Comparison of ENCODE assay signal across 9 mouse cellular contexts in genomic region chr11:115224889-115225288, GRCm38 (mm10). TPM values are rescaled to one million over a fixed set of nuclear protein-coding genes. Genes with fewer than 3 reads are reported as not detected.
DNase-seq lines count a peak whose midpoint lies in the region; TF ChIP-seq lines count a peak whose summit lies in the region.
"Had no signal": no experiment of that assay in that cellular context is flagged by ENCODE, and none has a peak within 500 bp of the region (broad histone marks: within the 10 kb centered on the region; RNA-seq: fewer than 3 reads in every experiment).

No protein-coding gene starts in this region.

- no peak overlapping the region for H3K9ac ChIP-seq in CH12.LX (ENCODE audit: insufficient read depth, low read depth)
- H3K9ac ChIP-seq: liver, embryonic 13.5 days had no signal

- peak; percentile 36 for DNase-seq in kidney, adult 9 months
- no peak for DNase-seq in kidney, adult 11 months
- DNase-seq in CH12.LX (ENCODE audit: extremely low read depth), result peak; percentile 74
- peak; percentile 47 to 56 for DNase-seq in adrenal gland, adult 18-20 months (ENCODE audit: low spot score in 2 of 2)
- peak; percentile 49 for DNase-seq in embryo, embryonic 11.5 days (ENCODE audit: low read depth, low spot score)
- DNase-seq in kidney, postnatal 36 days, result peak; percentile 29 to 79
- DNase-seq in urinary bladder, postnatal 36 days (ENCODE audit: low spot score in 2 of 2), result no peak
- DNase-seq: liver, embryonic 13.5 days had no signal

- dilution Hi-C loops in CH12.LX (cut with MboI; ENCODE audit: extremely low pct_ligation_motif_present, extremely low pct_unique_long_range_greater_than_20kb, low sequenced_read_pairs), result no loop called here

- no peak overlapping the region for H3K4me2 ChIP-seq in CH12.LX (ENCODE audit: insufficient read depth, low read depth, poor library complexity, severe bottlenecking)
- H3K4me2 ChIP-seq: liver, embryonic 13.5 days had no signal

- no peaks in the 10 kb centered on the region for H3K9me3 ChIP-seq in CH12.LX (replicated peaks; ENCODE audit: low read length)
- H3K9me3 ChIP-seq: liver, embryonic 13.5 days had no signal

- in situ Hi-C loops in CH12.LX (cut with MboI; ENCODE audit: low pct_ligation_motif_present, low pct_unique_long_range_greater_than_20kb, low sequenced_read_pairs), result no loop called here

- no peak for TF ChIP-seq EP300 in CH12.LX (IDR thresholded peaks at IDR 0.05; ENCODE audit: low read length)

- no peak overlapping the region for H3K4me3 ChIP-seq in CH12.LX (replicated peaks in 1 of 3; ENCODE audit: low read depth in 2 of 3, low read length in 2 of 3, poor library complexity in 1 of 3)
- no peak overlapping the region for H3K4me3 ChIP-seq in olfactory bulb, adult 2 months (ENCODE audit: insufficient read depth, low read depth, low read length)
- H3K4me3 ChIP-seq: liver, embryonic 13.5 days had no signal

- no peaks in the 10 kb centered on the region for H3K79me2 ChIP-seq in CH12.LX (replicated peaks; ENCODE audit: control insufficient read depth, extremely low read depth, insufficient read depth, poor library complexity, severe bottlenecking)

- H3K27me3 ChIP-seq in CH12.LX (replicated peaks), result no peaks in the 10 kb centered on the region
- H3K27me3 ChIP-seq: liver, embryonic 13.5 days had no signal

- H3K36me3 ChIP-seq in CH12.LX (replicated peaks in 1 of 2; ENCODE audit: control insufficient read depth in 1 of 2, insufficient read depth in 1 of 2, low read length in 1 of 2), result peaks cover 11 to 61% of the 10 kb centered on the region in 2 experiments
- H3K36me3 ChIP-seq: liver, embryonic 13.5 days had no signal

- peak; percentile 79 for TF ChIP-seq RAD21 in CH12.LX (IDR thresholded peaks at IDR 0.05; ENCODE audit: low read depth, low read length)

- no peak overlapping the region for H3K27ac ChIP-seq in CH12.LX (ENCODE audit: insufficient read depth, low read depth)
- H3K27ac ChIP-seq in olfactory bulb, adult 2 months (ENCODE audit: insufficient read depth, low read depth, low read length), result 0 out of 2 replicates have a peak overlapping the region, but pooled peaks have one; percentile 40
- H3K27ac ChIP-seq: liver, embryonic 13.5 days had no signal

- 47% methylated on average over 8 of the region's 8 CpGs for WGBS in olfactory bulb, adult 2 months

- TF ChIP-seq CTCF in CH12.LX (conservative IDR thresholded peaks at IDR 0.05 in 1 of 2, IDR thresholded peaks at IDR 0.05 in 1 of 2; ENCODE audit: low read depth in 2 of 2, low read length in 2 of 2), result peak; percentile 71 to 96; a peak in 3 of 4 replicates
- peak; percentile 58 for TF ChIP-seq CTCF in olfactory bulb, adult 2 months (IDR thresholded peaks at IDR 0.05; ENCODE audit: insufficient read depth, low read depth, low read length)

- no peak for TF ChIP-seq POLR2A in CH12.LX (IDR thresholded peaks at IDR 0.05; ENCODE audit: low read depth, low read length)
- no peak for TF ChIP-seq POLR2A in olfactory bulb, adult 2 months (IDR thresholded peaks at IDR 0.05; ENCODE audit: insufficient read depth, low read depth, low read length)

- H3K4me1 ChIP-seq in CH12.LX (ENCODE audit: control insufficient read depth in 1 of 2, insufficient read depth in 2 of 2), result peaks cover 9 to 56% of the 10 kb centered on the region in 2 experiments
- peaks cover 60% of the 10 kb centered on the region for H3K4me1 ChIP-seq in olfactory bulb, adult 2 months (ENCODE audit: control insufficient read depth, insufficient read depth, low read length)

TF ChIP-seq in CH12.LX, 34 proteins besides CTCF, POLR2A, EP300 and RAD21:
- TF ChIP-seq SMC3 (IDR thresholded peaks at IDR 0.05; ENCODE audit: low read depth, low read length), result peak; percentile 90
- peak; percentile 28; the same call in 1 of the 2 replicates for TF ChIP-seq NELFE (IDR thresholded peaks at IDR 0.05; ENCODE audit: low read depth, low read length)
- no peak for TF ChIP-seq MAX (IDR thresholded peaks at IDR 0.05; ENCODE audit: low read length)
TF ChIP-seq in CH12.LX: peak in this region for 2.

RNA-seq across cellular contexts. Expression of gene Nat9, which starts 37.2 kb away (rescaled TPM):
- total RNA-seq in CH12.LX (2012; rRNA removed), result 51.7 and 74.0 TPM in 2 replicates
- 20.7 and 30.6 TPM in 2 replicates for total RNA-seq in CH12.LX (2014; rRNA removed)
- 24.1 and 34.0 TPM in 2 replicates for polyA plus RNA-seq in CH12.LX (2012; ENCODE audit: insufficient read length, low read depth)
- 10 to 100 TPM; 26.2 to 27.6 TPM for total RNA-seq in adrenal gland, adult 18-20 months (2021)
- polyA plus RNA-seq in olfactory bulb, adult 2 months (2012; ENCODE audit: insufficient read depth, insufficient read length, low replicate concordance, missing spikeins), result not detected in 2 replicates

RNA-seq across cellular contexts. Expression of gene Tmem104, which starts 37.6 kb away (rescaled TPM):
- total RNA-seq in CH12.LX (2012; rRNA removed), result 15.7 and 16.1 TPM in 2 replicates
- 1.6 and 3.5 TPM in 2 replicates for total RNA-seq in CH12.LX (2014; rRNA removed)
- 10.3 and 10.8 TPM in 2 replicates for polyA plus RNA-seq in CH12.LX (2012; ENCODE audit: insufficient read length, low read depth)
- total RNA-seq in adrenal gland, adult 18-20 months (2021), result 10 to 100 TPM; 20.3 to 20.7 TPM
- not detected in 2 replicates for polyA plus RNA-seq in olfactory bulb, adult 2 months (2012; ENCODE audit: insufficient read depth, insufficient read length, low replicate concordance, missing spikeins)

RNA-seq across cellular contexts. Expression of gene Grin2c, which starts 42.2 kb away (rescaled TPM):
- total RNA-seq in CH12.LX (2012; rRNA removed), result 0.04 TPM in 1 of 2 replicates, not detected in the other
- not detected in 2 replicates for total RNA-seq in CH12.LX (2014; rRNA removed)
- not detected in 2 replicates for polyA plus RNA-seq in CH12.LX (2012; ENCODE audit: insufficient read length, low read depth)
- 10 to 100 TPM in 1 of 2 experiments, 1 to 10 TPM in 1; 2.2 to 10.6 TPM for total RNA-seq in adrenal gland, adult 18-20 months (2021)
- not detected in 2 replicates for polyA plus RNA-seq in olfactory bulb, adult 2 months (2012; ENCODE audit: insufficient read depth, insufficient read length, low replicate concordance, missing spikeins)

RNA-seq across cellular contexts. Expression of gene Fdxr, which starts 52.0 kb away (rescaled TPM):
- 62.2 and 63.3 TPM in 2 replicates for total RNA-seq in CH12.LX (2012; rRNA removed)
- total RNA-seq in CH12.LX (2014; rRNA removed), result 40.9 and 43.8 TPM in 2 replicates
- polyA plus RNA-seq in CH12.LX (2012; ENCODE audit: insufficient read length, low read depth), result 58.6 and 62.1 TPM in 2 replicates
- total RNA-seq in adrenal gland, adult 18-20 months (2021), result 1,000 to 10,000 TPM; 1,063 to 1,343 TPM
- polyA plus RNA-seq in olfactory bulb, adult 2 months (2012; ENCODE audit: insufficient read depth, insufficient read length, low replicate concordance, missing spikeins), result not detected in 2 replicates

Comparison
In these comparisons a context has a peak if more than half of its experiments do, and no peak if none do; other contexts are left out.
1. DNase-seq: peak in kidney, adult 9 months (single experiment), CH12.LX (single experiment), adrenal gland, adult 18-20 months (2 of 2), embryo, embryonic 11.5 days (single experiment) and kidney, postnatal 36 days (2 of 2); none in kidney, adult 11 months (single experiment) and urinary bladder, postnatal 36 days (0 of 2).